Mouse (Mus musculus) lung, embryonic 14.5 days (tissue): ENCODE measurements around the gene Btn2a2. TPM values are rescaled to one million over a fixed set of nuclear protein-coding genes. Genes with fewer than 3 reads are reported as not detected.

Experiments used
- ATAC-seq: fragments of 200-750 bp; cut with Nextera tagmentation; 2 replicates; pipeline ENCODE4 v1.8.0; 2017; ENCODE audit warnings: mild to moderate bottlenecking, moderate TSS enrichment, moderate library complexity; ENCODE audit not compliant: insufficient read depth
- DNase-seq: peaks from one replicate; pipeline ENCODE4 v3.0.0-alpha.2; 2015
- H3K27ac ChIP-seq: fragments of 300-500 bp; sonication (generic); 2 replicates; pipeline ENCODE4 v1.5.1; 2014; ENCODE audit warnings: low read depth, mild to moderate bottlenecking, moderate library complexity
- H3K27me3 ChIP-seq: fragments of 300-500 bp; sonication (generic); 2 replicates; pipeline ENCODE4 v1.6.1; 2014; ENCODE audit warnings: low read length, control low read depth; ENCODE audit not compliant: insufficient read depth
- H3K36me3 ChIP-seq: fragments of 300-500 bp; sonication (generic); 2 replicates; pipeline ENCODE4 v1.6.1; 2014; ENCODE audit warnings: control low read depth; ENCODE audit not compliant: insufficient read depth
- H3K4me1 ChIP-seq: fragments of 300-500 bp; sonication (generic); 2 replicates; pipeline ENCODE4 v1.6.1; 2014; ENCODE audit warnings: antibody characterized with exemption, control low read depth; ENCODE audit not compliant: insufficient read depth
- H3K4me2 ChIP-seq: fragments of 300-500 bp; sonication (generic); 2 replicates; pipeline ENCODE4 v1.6.1; 2014; ENCODE audit warnings: mild to moderate bottlenecking
- H3K4me3 ChIP-seq: fragments of 300-500 bp; sonication (generic); 2 replicates; pipeline ENCODE4 v1.5.1; 2014; ENCODE audit warnings: low read depth, low read length
- H3K9ac ChIP-seq: fragments of 300-500 bp; sonication (generic); 2 replicates; pipeline ENCODE4 v1.6.1; 2014
- H3K9me3 ChIP-seq: fragments of 300-500 bp; sonication (generic); 2 replicates; pipeline ENCODE4 v1.6.1; 2016; ENCODE audit warnings: low read depth, low read length, control low read depth
- CTCF ChIP-seq: IDR thresholded peaks from 2 replicates; pipeline ENCODE4 v1.5.1; 2016; ENCODE audit warnings: antibody characterized with exemption, low read depth
- WGBS: fragments of 180-500 bp; shearing (Covaris S2); extraction: QIAGEN DNeasy Blood & Tissue Kit; methylation state at CpG from one replicate; pipeline ENCODE4 v1.1.7; 2014; 5-methylcytosine and 5-hydroxymethylcytosine counted together
- polyA plus RNA-seq: library from polyadenylated mRNA; unstranded; fragments of >200 nt; fragmentation: Nextera tagmentation; extraction: Ambion mirVana; gene quantifications from 2 replicates; pipeline ENCODE4 v1.2.1, GENCODE M21; 2014

The Btn2a2 gene
- polyA plus RNA-seq, 1 experiment from 2014 or later: 0.63 TPM

GRCm38 (mm10) chr13:23495526-23495925 lies 6.9 kb upstream of the Btn2a2 start:
- Histone ChIP-seq H3K4me3 (no peak overlapping the region), H3K27me3 (no peaks in the 10 kb centered on the region), H3K36me3 (no peaks in the 10 kb centered on the region), H3K27ac (no peak overlapping the region), H3K4me2 (no peak overlapping the region), H3K9me3 (no peaks in the 10 kb centered on the region), H3K9ac (no peak overlapping the region), H3K4me1 (peaks cover 14% of the 10 kb centered on the region)
- WGBS: 81% methylated on average over 6 of the region's 6 CpGs
- no peak for TF ChIP-seq CTCF
- no peak for ATAC-seq
- DNase-seq: no peak

GRCm38 (mm10) chr13:23491990-23492389 lies 3.3 kb upstream of the Btn2a2 start:
- no peak for TF ChIP-seq CTCF
- DNase-seq (peak; percentile 65), ATAC-seq (no peak)
- WGBS: 10% methylated on average over 14 of the region's 14 CpGs
- Histone ChIP-seq H3K4me2 (peak overlapping the region; percentile 56), H3K9me3 (no peaks in the 10 kb centered on the region), H3K36me3 (no peaks in the 10 kb centered on the region), H3K4me1 (peaks cover under 1% of the 10 kb centered on the region; the same call in 1 of the 2 replicates), H3K9ac (no peak overlapping the region), H3K27ac (no peak overlapping the region), H3K27me3 (no peaks in the 10 kb centered on the region), H3K4me3 (peak overlapping the region; percentile 24)

GRCm38 (mm10) chr13:23491263-23491662 lies 2.6 kb upstream of the Btn2a2 start:
- no peak for TF ChIP-seq CTCF
- no peaks in the 10 kb centered on the region for H3K9me3 ChIP-seq
- DNase-seq: no peak
- 11% methylated on average over 1 of the region's 1 CpGs for WGBS
- no peak overlapping the region for H3K4me2 ChIP-seq
- no peak overlapping the region for H3K4me3 ChIP-seq
- no peaks in the 10 kb centered on the region for H3K4me1 ChIP-seq
- no peaks in the 10 kb centered on the region for H3K27me3 ChIP-seq
- no peak overlapping the region for H3K9ac ChIP-seq
- ATAC-seq: no peak
- no peaks in the 10 kb centered on the region for H3K36me3 ChIP-seq
- no peak overlapping the region for H3K27ac ChIP-seq

DNA sequence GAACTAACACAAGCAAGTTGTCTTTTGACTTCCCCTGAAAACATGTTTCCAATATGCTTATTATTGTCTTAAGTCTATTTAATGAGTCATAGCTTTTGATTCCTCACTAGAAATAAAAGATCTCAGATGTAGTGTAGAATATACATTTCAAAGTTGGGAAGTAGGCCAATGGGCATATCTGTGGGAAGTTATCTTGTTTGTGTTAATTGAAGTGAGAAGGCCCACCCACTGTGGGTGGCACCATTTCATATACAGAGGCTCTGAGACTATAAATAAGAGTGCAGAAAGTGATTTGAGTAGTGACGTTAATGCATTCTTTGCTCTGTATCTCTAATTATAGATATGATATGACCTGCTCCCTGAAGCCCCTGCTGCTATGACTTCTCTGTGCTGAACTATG lies 2.2 kb upstream of the Btn2a2 start:
- H3K27ac ChIP-seq: no peak overlapping the region
- H3K27me3 ChIP-seq: no peaks in the 10 kb centered on the region
- H3K4me1 ChIP-seq: no peaks in the 10 kb centered on the region
- no peak overlapping the region for H3K4me3 ChIP-seq
- no peak for ATAC-seq
- TF ChIP-seq CTCF: no peak
- H3K4me2 ChIP-seq: no peak overlapping the region
- DNase-seq: no peak
- H3K36me3 ChIP-seq: no peaks in the 10 kb centered on the region
- no peak overlapping the region for H3K9ac ChIP-seq
- 43% methylated on average over 1 of the region's 1 CpGs for WGBS
- H3K9me3 ChIP-seq: no peaks in the 10 kb centered on the region

GRCm38 (mm10) chr13:23485271-23485670 lies 3.4 kb downstream of the Btn2a2 start:
- no peaks in the 10 kb centered on the region for H3K36me3 ChIP-seq
- H3K4me3 ChIP-seq: no peak overlapping the region
- H3K9me3 ChIP-seq: no peaks in the 10 kb centered on the region
- no peak for TF ChIP-seq CTCF
- no peak overlapping the region for H3K9ac ChIP-seq
- no peak overlapping the region for H3K27ac ChIP-seq
- 39% methylated on average over 5 of the region's 5 CpGs for WGBS
- ATAC-seq (no peak), DNase-seq (no peak)
- H3K4me2 ChIP-seq: no peak overlapping the region
- H3K4me1 ChIP-seq: no peaks in the 10 kb centered on the region
- H3K27me3 ChIP-seq: no peaks in the 10 kb centered on the region

DNA sequence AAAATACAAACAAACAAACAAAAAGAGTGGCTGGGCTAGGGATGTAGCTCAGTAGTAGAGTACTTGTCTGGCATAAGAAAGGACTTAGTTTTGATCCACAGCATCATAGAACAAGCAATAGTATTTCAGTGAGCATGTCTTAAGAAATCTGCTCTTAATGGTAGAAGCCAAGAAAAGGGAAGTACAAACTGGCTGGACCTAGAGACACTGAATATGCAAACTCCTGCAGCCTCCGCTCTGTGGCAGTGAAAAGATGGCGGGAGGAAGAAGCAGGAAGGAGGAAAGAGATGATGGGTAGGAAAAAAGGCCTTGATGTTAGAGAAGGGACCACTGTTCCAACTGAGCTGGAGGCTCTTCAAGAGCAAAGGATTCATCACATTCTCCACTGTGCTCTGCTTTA lies 5.5 kb downstream of the Btn2a2 start:
- no peaks in the 10 kb centered on the region for H3K27me3 ChIP-seq
- TF ChIP-seq CTCF: no peak
- no peak overlapping the region for H3K4me3 ChIP-seq
- no peak overlapping the region for H3K9ac ChIP-seq
- no peaks in the 10 kb centered on the region for H3K9me3 ChIP-seq
- ATAC-seq: no peak
- 82% methylated on average over 2 of the region's 2 CpGs for WGBS
- no peak overlapping the region for H3K27ac ChIP-seq
- no peaks in the 10 kb centered on the region for H3K36me3 ChIP-seq
- no peak for DNase-seq
- no peaks in the 10 kb centered on the region for H3K4me1 ChIP-seq
- H3K4me2 ChIP-seq: no peak overlapping the region

DNA sequence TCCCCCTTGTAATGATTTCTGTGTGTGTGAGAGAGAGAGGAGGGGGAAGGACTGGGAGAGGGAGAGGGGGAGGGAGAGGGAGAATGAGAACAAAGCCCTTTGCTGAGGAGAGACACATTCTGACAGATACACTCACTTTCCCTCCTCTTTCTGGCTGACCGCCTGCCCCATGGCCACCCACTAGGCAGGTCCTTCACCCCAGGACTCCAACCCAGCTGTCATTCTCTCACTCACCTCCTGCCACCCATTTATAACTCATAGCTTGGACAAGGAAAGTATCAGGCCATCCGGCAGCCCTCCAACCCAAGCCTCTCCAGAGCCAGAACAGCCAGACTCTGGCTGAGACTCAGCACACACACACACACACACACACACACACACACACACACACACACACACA lies 13.0 kb downstream of the Btn2a2 start:
- 10% methylated on average over 2 of the region's 2 CpGs for WGBS
- peak; percentile 93 for ATAC-seq
- Histone ChIP-seq H3K4me3 (no peak overlapping the region), H3K9ac (no peak overlapping the region), H3K4me2 (no peak overlapping the region), H3K9me3 (no peaks in the 10 kb centered on the region), H3K27ac (no peak overlapping the region; the same call in 1 of the 2 replicates), H3K36me3 (no peaks in the 10 kb centered on the region), H3K27me3 (no peaks in the 10 kb centered on the region), H3K4me1 (no peaks in the 10 kb centered on the region)
- DNase-seq: peak; percentile 76
- no peak for TF ChIP-seq CTCF

DNA sequence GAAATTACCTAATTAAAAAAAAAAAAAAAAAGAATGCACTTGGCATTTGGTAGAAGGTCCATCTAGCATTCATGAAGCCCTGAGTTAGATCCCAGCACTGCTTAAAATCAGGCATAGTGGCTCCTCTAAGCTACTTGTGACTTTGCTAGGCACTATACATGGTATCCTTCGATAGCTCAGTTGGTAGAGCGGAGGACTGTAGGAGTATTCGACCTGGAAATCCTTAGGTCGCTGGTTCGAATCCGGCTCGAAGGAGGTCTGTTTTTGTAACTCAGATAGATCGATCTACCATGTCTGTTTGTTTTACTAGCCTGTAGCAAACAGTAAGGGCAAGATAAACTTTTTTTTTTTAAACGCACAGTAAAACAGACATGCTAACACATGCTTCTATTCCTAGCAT lies 21.7 kb downstream of the Btn2a2 start:
- Histone ChIP-seq H3K9ac (no peak overlapping the region), H3K36me3 (no peaks in the 10 kb centered on the region), H3K4me3 (no peak overlapping the region), H3K9me3 (no peaks in the 10 kb centered on the region), H3K4me1 (no peaks in the 10 kb centered on the region), H3K4me2 (peak overlapping the region; percentile 15; the same call in 1 of the 2 replicates), H3K27ac (no peak overlapping the region), H3K27me3 (no peaks in the 10 kb centered on the region)
- TF ChIP-seq CTCF: no peak
- peak; percentile 74 for ATAC-seq
- peak; percentile 93 for DNase-seq
- WGBS: 5% methylated on average over 9 of the region's 9 CpGs
